Mouse (Mus musculus) kidney, adult 2 months (tissue): Measurements from ENCODE around the gene Gm21974.
A peak's percentile ranks its signal among the peaks of the same experiment; 100 is the strongest.

Experiments
- CTCF ChIP-seq: fragments of 200-500 bp; conservative IDR thresholded peaks from 2 replicates; pipeline ENCODE4 v1.5.1; 2011; ENCODE audit warnings: low read depth, mild to moderate bottlenecking, control low read depth, low read length, moderate library complexity, mixed read lengths; ENCODE audit not compliant: insufficient read depth, insufficient read length
- POLR2A ChIP-seq: fragments of 200-500 bp; IDR thresholded peaks from one replicate; pipeline ENCODE4 v1.6.1; 2011; ENCODE audit warnings: low read depth, low read length, control low read depth

- TF ChIP-seq CTCF, result no peak
- peak; percentile 48 for TF ChIP-seq POLR2A
Observed at GRCm38 (mm10) chr7:127926066-127926465, 30.8 kb upstream of the Gm21974 start.
